Mouse (Mus musculus) myocyte (in vitro differentiated cells): ENCODE results near the gene Ube4b.

ENCODE experiments used
- CEBPB ChIP-seq: IDR thresholded peaks from 2 replicates; pipeline ENCODE4 v1.6.1; 2011; ENCODE audit warnings: mild to moderate bottlenecking, moderate library complexity; ENCODE audit not compliant: poor library complexity, insufficient read depth, severe bottlenecking
- E2F4 ChIP-seq: IDR thresholded peaks from one replicate; pipeline ENCODE4 v1.6.1; 2011; ENCODE audit warnings: mild to moderate bottlenecking, control low read depth, moderate library complexity; ENCODE audit not compliant: insufficient read depth
- MAX ChIP-seq: IDR thresholded peaks from one replicate; pipeline ENCODE4 v1.6.1; 2011; ENCODE audit warnings: low read depth, mild to moderate bottlenecking, control low read depth
- MYOD1 ChIP-seq, 3 experiments: IDR thresholded peaks; one replicate each; pipeline ENCODE4 v1.6.1; 2011; ENCODE audit warnings: control low read depth in 2 of 3, low read depth in 2 of 3, mild to moderate bottlenecking in 2 of 3, moderate library complexity in 1 of 3; ENCODE audit not compliant: insufficient read length in 2 of 3, control insufficient read depth in 1 of 3
- MYOG ChIP-seq, 3 experiments: IDR thresholded peaks; one replicate each; pipeline ENCODE4 v1.6.1; 2011; ENCODE audit warnings: control low read depth in 2 of 3, low read depth in 2 of 3, mild to moderate bottlenecking in 2 of 3; ENCODE audit not compliant: insufficient read length in 2 of 3, control insufficient read depth in 1 of 3, insufficient read depth in 1 of 3
- POLR2A ChIP-seq: IDR thresholded peaks from one replicate; pipeline ENCODE4 v1.6.1; 2011; ENCODE audit warnings: low read depth, mild to moderate bottlenecking, control low read depth, moderate library complexity; ENCODE audit not compliant: insufficient read length
- POLR2AphosphoS2 ChIP-seq: IDR thresholded peaks from one replicate; pipeline ENCODE4 v1.6.1; 2011; ENCODE audit warnings: low read depth, control low read depth; ENCODE audit not compliant: insufficient read length
- TCF3 ChIP-seq: IDR thresholded peaks from one replicate; pipeline ENCODE4 v1.6.1; 2011; ENCODE audit warnings: low read depth, control low read depth; ENCODE audit not compliant: insufficient read length
- USF1 ChIP-seq: IDR thresholded peaks from one replicate; pipeline ENCODE4 v1.6.1; 2011; ENCODE audit warnings: low read depth, mild to moderate bottlenecking, control low read depth, moderate library complexity

GRCm38 (mm10) chr4:149425801-149426292 lies 702 bp downstream of the Ube4b start:
- TF ChIP-seq E2F4 (no peak), MYOD1 (IDR thresholded peaks at IDR 0.05; ENCODE audit: control insufficient read depth in 1 of 3, insufficient read length in 2 of 3, low read depth in 2 of 3) (no peak), MYOG (IDR thresholded peaks at IDR 0.05; ENCODE audit: control insufficient read depth in 1 of 3, insufficient read depth in 1 of 3, insufficient read length in 2 of 3, low read depth in 2 of 3) (no peak), MAX (no peak), POLR2A (peak; percentile 10), CEBPB (no peak), USF1 (no peak), TCF3 (no peak), POLR2AphosphoS2 (no peak)
